Mouse (Mus musculus): ENCODE measurements around the gene Gpr176. TPM values are rescaled to one million over a fixed set of nuclear protein-coding genes. Genes with fewer than 3 reads are reported as not detected.

Gpr176 gene
- polyA plus RNA-seq, 1 experiment from 2014 or later = 0.57 TPM

DNA sequence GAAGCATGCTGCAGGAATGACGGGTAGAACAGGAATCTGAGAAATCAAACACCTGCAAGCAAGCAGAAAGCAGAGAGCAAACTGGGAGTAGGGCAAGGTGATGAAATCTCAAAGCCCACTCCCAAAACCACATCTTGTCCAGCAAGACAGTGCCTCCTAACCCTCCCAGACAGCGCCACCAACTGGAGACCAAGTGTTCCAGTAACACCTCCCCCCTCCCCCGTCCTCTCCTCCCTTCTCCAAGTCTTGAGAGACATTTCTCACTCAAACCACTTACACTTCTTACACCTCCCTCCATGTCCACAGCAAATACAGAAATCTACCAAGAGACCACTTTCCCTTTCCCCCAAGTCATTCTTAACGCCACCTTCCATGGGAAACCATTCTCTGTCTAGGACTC lies 51.4 kb downstream of the Gpr176 start:
- Histone ChIP-seq H3K9ac (ENCODE audit: low read depth, low read length) (no peak overlapping the region), H3K4me2 (replicated peaks; ENCODE audit: low read depth) (no peak overlapping the region), H3K27ac (ENCODE audit: low read depth, low read length) (no peak overlapping the region), H3K4me1 (replicated peaks; ENCODE audit: control insufficient read depth, insufficient read depth, low read length) (no peaks in the 10 kb centered on the region), H3K36me3 (ENCODE audit: control insufficient read depth, insufficient read depth) (no peaks in the 10 kb centered on the region), H3K27me3 (replicated peaks; ENCODE audit: control insufficient read depth, insufficient read depth, low read length) (no peaks in the 10 kb centered on the region), H3K4me3 (ENCODE audit: low read depth, low read length) (no peak overlapping the region), H3K9me3 (ENCODE audit: control insufficient read depth) (no peaks in the 10 kb centered on the region)
- TF ChIP-seq CTCF (IDR thresholded peaks at IDR 0.05; ENCODE audit: low read depth) = 0 out of 2 replicates have a peak, but pooled peaks have one; percentile 2
- no peak for ATAC-seq
- WGBS = 67% methylated on average over 4 of the region's 4 CpGs

DNA sequence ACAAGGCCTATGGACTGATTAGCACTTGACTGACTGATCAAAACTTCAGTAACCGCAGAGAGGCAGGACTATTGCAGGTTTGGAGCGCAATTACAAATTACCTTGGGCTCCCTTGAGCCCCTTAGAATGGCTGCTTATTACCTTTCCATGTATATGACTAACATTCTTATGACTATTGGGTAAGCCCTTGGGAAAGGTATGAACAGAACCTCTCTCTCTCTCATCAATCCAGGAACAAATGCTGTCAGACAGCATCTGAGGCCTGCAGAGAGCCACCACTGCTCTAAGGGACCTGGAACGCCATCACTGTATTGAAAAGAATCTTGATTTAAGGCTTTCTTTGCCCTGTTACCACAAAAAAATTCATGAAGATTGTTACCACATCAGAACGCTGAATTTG lies 52.1 kb downstream of the Gpr176 start:
- Histone ChIP-seq H3K4me2 (replicated peaks; ENCODE audit: low read depth) (no peak overlapping the region), H3K4me3 (ENCODE audit: low read depth, low read length) (no peak overlapping the region), H3K9ac (ENCODE audit: low read depth, low read length) (no peak overlapping the region), H3K36me3 (ENCODE audit: control insufficient read depth, insufficient read depth) (no peaks in the 10 kb centered on the region), H3K27me3 (replicated peaks; ENCODE audit: control insufficient read depth, insufficient read depth, low read length) (no peaks in the 10 kb centered on the region), H3K9me3 (ENCODE audit: control insufficient read depth) (no peaks in the 10 kb centered on the region), H3K4me1 (replicated peaks; ENCODE audit: control insufficient read depth, insufficient read depth, low read length) (no peaks in the 10 kb centered on the region), H3K27ac (ENCODE audit: low read depth, low read length) (no peak overlapping the region)
- WGBS = 93% methylated on average over 4 of the region's 4 CpGs
- no peak for ATAC-seq
- TF ChIP-seq CTCF (IDR thresholded peaks at IDR 0.05; ENCODE audit: low read depth) = no peak

DNA sequence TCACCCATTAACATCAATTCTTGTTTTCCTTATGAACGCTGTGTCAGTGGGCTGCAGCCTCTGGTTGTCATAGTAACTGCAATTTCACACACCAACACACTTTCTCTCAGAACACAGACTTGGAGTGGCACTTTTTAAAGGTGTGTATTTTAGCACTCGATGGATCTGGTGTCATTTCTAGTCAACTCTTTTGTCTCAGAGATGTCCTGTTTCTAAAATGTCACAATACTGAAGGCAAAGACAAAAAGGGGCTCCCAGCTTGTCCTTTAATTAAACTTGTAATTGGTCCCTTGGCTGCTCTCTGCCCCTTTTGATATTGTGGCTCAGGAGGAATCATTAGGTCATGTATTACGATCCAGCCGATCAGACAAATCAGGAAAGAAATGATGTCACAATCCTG lies 52.7 kb downstream of the Gpr176 start:
- Histone ChIP-seq H3K4me2 (replicated peaks; ENCODE audit: low read depth) (no peak overlapping the region), H3K27me3 (replicated peaks; ENCODE audit: control insufficient read depth, insufficient read depth, low read length) (no peaks in the 10 kb centered on the region), H3K4me3 (ENCODE audit: low read depth, low read length) (no peak overlapping the region), H3K9ac (ENCODE audit: low read depth, low read length) (no peak overlapping the region), H3K36me3 (ENCODE audit: control insufficient read depth, insufficient read depth) (no peaks in the 10 kb centered on the region), H3K9me3 (ENCODE audit: control insufficient read depth) (no peaks in the 10 kb centered on the region), H3K27ac (ENCODE audit: low read depth, low read length) (no peak overlapping the region), H3K4me1 (replicated peaks; ENCODE audit: control insufficient read depth, insufficient read depth, low read length) (no peaks in the 10 kb centered on the region)
- ATAC-seq = no peak
- 70% methylated on average over 4 of the region's 4 CpGs for WGBS
- TF ChIP-seq CTCF (IDR thresholded peaks at IDR 0.05; ENCODE audit: low read depth) = no peak

DNA sequence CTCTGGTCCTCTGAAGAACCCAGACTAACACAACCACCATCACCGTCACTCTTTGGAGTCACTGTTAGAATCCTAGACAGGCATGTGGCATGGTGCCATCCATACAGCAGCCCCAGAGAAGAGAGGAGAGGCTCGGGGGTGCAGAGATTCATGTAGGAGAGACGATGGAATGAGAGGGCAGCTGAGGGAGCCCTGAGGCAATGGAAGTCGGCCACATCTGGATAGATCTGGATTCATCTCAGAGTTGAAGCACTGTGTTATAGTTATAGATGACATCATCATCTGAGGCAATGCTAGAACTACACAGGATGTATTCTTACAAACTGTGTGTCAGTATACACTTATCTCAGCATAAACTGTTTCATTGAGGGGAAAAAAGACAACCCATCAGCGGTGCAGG lies 54.0 kb downstream of the Gpr176 start:
- Histone ChIP-seq H3K9me3 (ENCODE audit: control insufficient read depth) (no peaks in the 10 kb centered on the region), H3K4me3 (ENCODE audit: low read depth, low read length) (no peak overlapping the region), H3K4me2 (replicated peaks; ENCODE audit: low read depth) (no peak overlapping the region), H3K4me1 (replicated peaks; ENCODE audit: control insufficient read depth, insufficient read depth, low read length) (no peaks in the 10 kb centered on the region), H3K27me3 (replicated peaks; ENCODE audit: control insufficient read depth, insufficient read depth, low read length) (no peaks in the 10 kb centered on the region), H3K36me3 (ENCODE audit: control insufficient read depth, insufficient read depth) (no peaks in the 10 kb centered on the region), H3K9ac (ENCODE audit: low read depth, low read length) (no peak overlapping the region), H3K27ac (ENCODE audit: low read depth, low read length) (no peak overlapping the region)
- WGBS = 56% methylated on average over 5 of the region's 5 CpGs
- no peak for TF ChIP-seq CTCF (IDR thresholded peaks at IDR 0.05; ENCODE audit: low read depth)
- ATAC-seq = no peak

GRCm38 (mm10) chr2:118316939-118317338 lies 56.3 kb downstream of the Gpr176 start:
- Histone ChIP-seq H3K9ac (ENCODE audit: low read depth, low read length) (no peak overlapping the region), H3K27me3 (replicated peaks; ENCODE audit: control insufficient read depth, insufficient read depth, low read length) (no peaks in the 10 kb centered on the region), H3K9me3 (ENCODE audit: control insufficient read depth) (no peaks in the 10 kb centered on the region), H3K4me3 (ENCODE audit: low read depth, low read length) (no peak overlapping the region), H3K36me3 (ENCODE audit: control insufficient read depth, insufficient read depth) (no peaks in the 10 kb centered on the region), H3K4me1 (replicated peaks; ENCODE audit: control insufficient read depth, insufficient read depth, low read length) (no peaks in the 10 kb centered on the region), H3K27ac (ENCODE audit: low read depth, low read length) (no peak overlapping the region), H3K4me2 (replicated peaks; ENCODE audit: low read depth) (no peak overlapping the region)
- ATAC-seq = no peak
- 76% methylated on average over 2 of the region's 2 CpGs for WGBS
- no peak for TF ChIP-seq CTCF (IDR thresholded peaks at IDR 0.05; ENCODE audit: low read depth)

DNA sequence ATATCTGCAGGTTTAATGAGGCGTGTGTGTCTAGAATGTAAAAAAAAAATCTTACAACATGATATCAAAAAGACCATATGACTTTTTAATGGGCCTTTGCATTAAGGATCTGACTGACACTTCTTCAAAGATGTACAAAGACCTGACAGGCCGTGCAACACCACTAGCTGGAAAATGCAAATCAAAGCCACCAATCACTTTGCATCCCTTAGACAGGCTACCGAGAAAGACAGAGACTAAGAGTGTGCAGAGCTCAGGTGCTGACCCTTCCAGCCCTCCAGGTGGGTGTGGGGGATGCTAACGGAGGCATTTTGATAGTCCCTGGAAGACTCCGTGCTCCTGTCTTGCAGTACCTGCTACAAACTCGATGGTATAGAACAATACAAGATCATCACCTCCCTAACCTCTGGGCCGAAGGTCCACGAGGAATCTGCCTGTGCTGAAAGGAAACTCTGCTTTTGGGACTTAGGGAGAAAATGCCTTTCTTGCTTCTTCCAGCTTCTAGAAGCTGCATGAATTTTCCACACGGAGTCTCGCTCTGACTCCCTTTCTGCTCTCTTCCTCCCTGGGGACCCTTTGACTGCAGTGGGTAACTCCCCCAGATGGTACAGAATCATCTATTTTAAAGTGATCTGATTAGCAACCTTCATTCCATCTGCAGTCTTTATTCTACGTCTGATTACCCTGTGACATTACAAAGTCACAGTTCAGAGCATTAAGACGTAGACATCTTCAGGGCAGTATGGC lies 57.4 kb downstream of the Gpr176 start:
- Histone ChIP-seq H3K4me2 (replicated peaks; ENCODE audit: low read depth) (no peak overlapping the region), H3K27me3 (replicated peaks; ENCODE audit: control insufficient read depth, insufficient read depth, low read length) (no peaks in the 10 kb centered on the region), H3K36me3 (ENCODE audit: control insufficient read depth, insufficient read depth) (no peaks in the 10 kb centered on the region), H3K9ac (ENCODE audit: low read depth, low read length) (no peak overlapping the region), H3K4me1 (replicated peaks; ENCODE audit: control insufficient read depth, insufficient read depth, low read length) (no peaks in the 10 kb centered on the region), H3K27ac (ENCODE audit: low read depth, low read length) (no peak overlapping the region), H3K9me3 (ENCODE audit: control insufficient read depth) (no peaks in the 10 kb centered on the region), H3K4me3 (ENCODE audit: low read depth, low read length) (no peak overlapping the region)
- no peak for ATAC-seq
- WGBS = 85% methylated on average over 12 of the region's 12 CpGs
- no peak for TF ChIP-seq CTCF (IDR thresholded peaks at IDR 0.05; ENCODE audit: low read depth)
